Mouse (Mus musculus) CH12.LX (cell line): Measurements from ENCODE around the gene Plcg2.

ENCODE experiments used
- CTCF ChIP-seq, 2 experiments: IDR thresholded peaks in 1 of 2; conservative IDR thresholded peaks in 1 of 2; 2 replicates each; pipeline ENCODE4 v1.5.1; 2011 to 2012; ENCODE audit warnings: low read depth in 2 of 2, low read length in 2 of 2, improper control_type of control experiment in 1 of 2, inconsistent platforms in 1 of 2, mild to moderate bottlenecking in 1 of 2, moderate library complexity in 1 of 2
- E2F4 ChIP-seq: IDR thresholded peaks from 2 replicates; pipeline ENCODE4 v1.6.1; 2011; ENCODE audit warnings: low read depth, low read length, improper control_type of control experiment; ENCODE audit not compliant: insufficient replicate concordance
- EP300 ChIP-seq: IDR thresholded peaks from 2 replicates; pipeline ENCODE4 v1.6.1; 2011; ENCODE audit warnings: low read length, improper control_type of control experiment
- HCFC1 ChIP-seq: IDR thresholded peaks from 2 replicates; pipeline ENCODE4 v1.6.1; 2012; ENCODE audit warnings: low read depth, mild to moderate bottlenecking, inconsistent platforms, low read length, improper control_type of control experiment
- JUN ChIP-seq: IDR thresholded peaks from 2 replicates; pipeline ENCODE4 v1.6.1; 2011; ENCODE audit warnings: low read depth, mild to moderate bottlenecking, low read length, improper control_type of control experiment, moderate library complexity; ENCODE audit not compliant: insufficient read depth
- JUND ChIP-seq: conservative IDR thresholded peaks from 2 replicates; pipeline ENCODE4 v1.6.1; 2011; ENCODE audit warnings: low read depth, low read length, improper control_type of control experiment
- MXI1 ChIP-seq: IDR thresholded peaks from 2 replicates; pipeline ENCODE4 v1.6.1; 2011; ENCODE audit warnings: mild to moderate bottlenecking, low read depth, low read length, improper control_type of control experiment
- NRF1 ChIP-seq: IDR thresholded peaks from 2 replicates; pipeline ENCODE4 v1.6.1; 2014; ENCODE audit warnings: low read depth, mild to moderate bottlenecking, inconsistent platforms, low read length, improper control_type of control experiment, moderate library complexity
- PAX5 ChIP-seq: IDR thresholded peaks from 2 replicates; pipeline ENCODE4 v1.6.1; 2012; ENCODE audit warnings: low read length, inconsistent platforms, mixed read lengths
- POLR2A ChIP-seq: IDR thresholded peaks from 2 replicates; pipeline ENCODE4 v1.6.1; 2011; ENCODE audit warnings: low read depth, mild to moderate bottlenecking, improper control_type of control experiment, low read length
- USF1 ChIP-seq: IDR thresholded peaks from 2 replicates; pipeline ENCODE4 v1.6.1; 2014; ENCODE audit warnings: low read depth, mild to moderate bottlenecking, inconsistent platforms, low read length, improper control_type of control experiment
- ZC3H11A ChIP-seq: IDR thresholded peaks from 2 replicates; pipeline ENCODE4 v1.6.1; 2012; ENCODE audit warnings: low read depth, mild to moderate bottlenecking, inconsistent platforms, low read length, improper control_type of control experiment
- ZNF384 ChIP-seq: IDR thresholded peaks from 2 replicates; pipeline ENCODE4 v1.6.1; 2012; ENCODE audit warnings: low read depth, low read length, improper control_type of control experiment, inconsistent platforms

GRCm38 (mm10) chr8:117546386-117546785, 48.3 kb downstream of the Plcg2 start:
- TF ChIP-seq POLR2A (no peak), ZNF384 (no peak), ZC3H11A (no peak), JUND (no peak), MXI1 (no peak), CTCF (conservative IDR thresholded peaks at IDR 0.05 in 1 of 2, IDR thresholded peaks at IDR 0.05 in 1 of 2; ENCODE audit: low read depth in 2 of 2, low read length in 2 of 2) (no peak), USF1 (no peak), NRF1 (no peak), E2F4 (no peak), EP300 (no peak), JUN (no peak), PAX5 (no peak), HCFC1 (no peak)
